Mouse (Mus musculus) hindbrain, embryonic 14.5 days (tissue): ENCODE data around the gene Cox8b. TPM values are rescaled to one million over a fixed set of nuclear protein-coding genes. Genes with fewer than 3 reads are reported as not detected.
A peak's percentile ranks its signal among the peaks of the same experiment; 100 is the strongest.

Experiments
- ATAC-seq: fragments of 200-750 bp; cut with Nextera tagmentation; 2 replicates; pipeline ENCODE4 v1.8.0; 2017; ENCODE audit warnings: moderate number of reproducible peaks, mild to moderate bottlenecking, moderate TSS enrichment, moderate library complexity; ENCODE audit not compliant: low FRiP score
- DNase-seq: peaks from one replicate; pipeline ENCODE4 v3.0.0-alpha.2; 2015; ENCODE audit warnings: low spot score
- H3K27ac ChIP-seq: fragments of 300-500 bp; sonication (generic); 2 replicates; pipeline ENCODE4 v1.5.1; 2014; ENCODE audit warnings: mild to moderate bottlenecking, moderate library complexity
- H3K27me3 ChIP-seq: fragments of 300-500 bp; sonication (generic); 2 replicates; pipeline ENCODE4 v1.6.1; 2014; ENCODE audit warnings: mild to moderate bottlenecking, low read length, mixed read lengths; ENCODE audit not compliant: control insufficient read depth, insufficient read depth
- H3K36me3 ChIP-seq: fragments of 300-500 bp; sonication (generic); replicated peaks from 2 replicates; pipeline ENCODE4 v1.6.1; 2014; ENCODE audit not compliant: control insufficient read depth, insufficient read depth
- H3K4me1 ChIP-seq: fragments of 300-500 bp; sonication (generic); replicated peaks from 2 replicates; pipeline ENCODE4 v1.6.1; 2014; ENCODE audit warnings: antibody characterized with exemption, low read length, mixed read lengths; ENCODE audit not compliant: control insufficient read depth, insufficient read depth
- H3K4me2 ChIP-seq: fragments of 300-500 bp; sonication (generic); replicated peaks from 2 replicates; pipeline ENCODE4 v1.6.1; 2014; ENCODE audit warnings: mild to moderate bottlenecking, moderate library complexity
- H3K4me3 ChIP-seq: fragments of 300-500 bp; sonication (generic); replicated peaks from 2 replicates; pipeline ENCODE4 v1.5.1; 2014; ENCODE audit warnings: mild to moderate bottlenecking, low read length
- H3K9ac ChIP-seq: fragments of 300-500 bp; sonication (generic); 2 replicates; pipeline ENCODE4 v1.6.1; 2014
- H3K9me3 ChIP-seq: fragments of 300-500 bp; sonication (generic); 2 replicates; pipeline ENCODE4 v1.6.1; 2016; ENCODE audit warnings: low read length; ENCODE audit not compliant: control insufficient read depth
- whole genome bisulfite sequencing: fragments of 180-500 bp; shearing (Covaris S2); extraction: QIAGEN DNeasy Blood & Tissue Kit; methylation state at CpG from one replicate; pipeline ENCODE4 v1.1.7; 2014; 5-methylcytosine and 5-hydroxymethylcytosine counted together
- polyA plus RNA-seq: library from polyadenylated mRNA; unstranded; fragments of >200 nt; fragmentation: Nextera tagmentation; extraction: Ambion mirVana; gene quantifications from 2 replicates; pipeline ENCODE4 v1.2.1, GENCODE M21; 2014

The Cox8b gene
- polyA plus RNA-seq, 1 experiment from 2014 or later = not detected

- Histone ChIP-seq H3K27me3 (no peaks in the 10 kb centered on the region), H3K9me3 (no peaks in the 10 kb centered on the region), H3K9ac (peak within 1 kb of the TSS; percentile 95), H3K27ac (peak within 1 kb of the TSS; percentile 90), H3K36me3 (peaks cover 20% of the 10 kb centered on the region), H3K4me2 (peak within 1 kb of the TSS; percentile 76), H3K4me1 (peaks cover 12% of the 10 kb centered on the region), H3K4me3 (peak within 1 kb of the TSS; percentile 91)
- ATAC-seq = peak; percentile 95
- peak; percentile 95 for DNase-seq
- WGBS = under 1% methylated on average over 59 of the region's 59 CpGs
Measured at GRCm38 (mm10) chr7:140881696-140882468, 18.4 kb downstream of the Cox8b start, which contains the start of the genes Psmd13 and Sirt3. Psmd13 (plus strand) TSS chr7:140881968. Sirt3 (minus strand) TSS chr7:140882309.

GRCm38 (mm10) chr7:140880865-140881515, 19.3 kb downstream of the Cox8b start:
- Histone ChIP-seq H3K27me3 (no peaks in the 10 kb centered on the region), H3K4me3 (peak overlapping the region; percentile 91), H3K27ac (peak overlapping the region; percentile 90), H3K36me3 (peaks cover 20% of the 10 kb centered on the region), H3K4me1 (peaks cover 12% of the 10 kb centered on the region), H3K9ac (peak overlapping the region; percentile 95), H3K9me3 (no peaks in the 10 kb centered on the region), H3K4me2 (peak overlapping the region; percentile 76)
- ATAC-seq = no peak
- 27% methylated on average over 8 of the region's 8 CpGs for whole genome bisulfite sequencing
- no peak for DNase-seq

GRCm38 (mm10) chr7:140880419-140880818, 19.8 kb downstream of the Cox8b start:
- 88% methylated on average over 3 of the region's 3 CpGs for WGBS
- Histone ChIP-seq H3K36me3 (peaks cover 20% of the 10 kb centered on the region), H3K4me1 (peaks cover 12% of the 10 kb centered on the region), H3K27ac (no peak overlapping the region), H3K27me3 (no peaks in the 10 kb centered on the region), H3K9me3 (no peaks in the 10 kb centered on the region), H3K9ac (peak overlapping the region; percentile 20; the same call in 1 of the 2 replicates), H3K4me3 (peak overlapping the region; percentile 91; the same call in 1 of the 2 replicates), H3K4me2 (peak overlapping the region; percentile 76; the same call in 1 of the 2 replicates)
- DNase-seq (no peak), ATAC-seq (no peak)

- Histone ChIP-seq H3K27ac (no peak overlapping the region), H3K4me1 (peaks cover 12% of the 10 kb centered on the region), H3K4me3 (no peak overlapping the region), H3K9ac (no peak overlapping the region), H3K9me3 (no peaks in the 10 kb centered on the region), H3K27me3 (no peaks in the 10 kb centered on the region), H3K4me2 (no peak overlapping the region), H3K36me3 (peaks cover 21% of the 10 kb centered on the region)
- ATAC-seq = no peak
- 96% methylated on average over 7 of the region's 7 CpGs for WGBS
- no peak for DNase-seq
Measured at GRCm38 (mm10) chr7:140879355-140879754, 20.9 kb downstream of the Cox8b start.

- Histone ChIP-seq H3K4me3 (no peak overlapping the region), H3K27me3 (no peaks in the 10 kb centered on the region), H3K27ac (no peak overlapping the region), H3K9me3 (no peaks in the 10 kb centered on the region), H3K9ac (no peak overlapping the region), H3K4me2 (no peak overlapping the region), H3K4me1 (peaks cover 8% of the 10 kb centered on the region), H3K36me3 (peaks cover 30% of the 10 kb centered on the region)
- ATAC-seq (no peak), DNase-seq (no peak)
- WGBS = 84% methylated on average over 6 of the region's 6 CpGs
Measured at GRCm38 (mm10) chr7:140877364-140877763, 22.9 kb downstream of the Cox8b start.

- no peaks in the 10 kb centered on the region for H3K9me3 ChIP-seq
- no peaks in the 10 kb centered on the region for H3K4me1 ChIP-seq
- H3K4me3 ChIP-seq = no peak overlapping the region
- 91% methylated on average over 4 of the region's 4 CpGs for WGBS
- no peak overlapping the region for H3K27ac ChIP-seq
- H3K9ac ChIP-seq = no peak overlapping the region
- peaks cover 35% of the 10 kb centered on the region for H3K36me3 ChIP-seq
- ATAC-seq (no peak), DNase-seq (no peak)
- H3K27me3 ChIP-seq = no peaks in the 10 kb centered on the region
- no peak overlapping the region for H3K4me2 ChIP-seq
Measured at GRCm38 (mm10) chr7:140874224-140874623, 26.0 kb downstream of the Cox8b start.

GRCm38 (mm10) chr7:140864761-140865160, 35.5 kb downstream of the Cox8b start:
- H3K4me2 ChIP-seq = no peak overlapping the region
- H3K9me3 ChIP-seq = no peaks in the 10 kb centered on the region
- H3K4me3 ChIP-seq = no peak overlapping the region
- 93% methylated on average over 12 of the region's 12 CpGs for WGBS
- H3K27ac ChIP-seq = no peak overlapping the region
- no peak overlapping the region for H3K9ac ChIP-seq
- no peaks in the 10 kb centered on the region; the same call in 1 of the 2 replicates for H3K4me1 ChIP-seq
- no peaks in the 10 kb centered on the region for H3K27me3 ChIP-seq
- peaks cover 64% of the 10 kb centered on the region for H3K36me3 ChIP-seq
- ATAC-seq (no peak), DNase-seq (no peak)

- Histone ChIP-seq H3K4me2 (no peak overlapping the region), H3K4me3 (no peak overlapping the region), H3K27me3 (no peaks in the 10 kb centered on the region), H3K9me3 (no peaks in the 10 kb centered on the region), H3K36me3 (peaks cover 71% of the 10 kb centered on the region), H3K9ac (no peak overlapping the region), H3K27ac (no peak overlapping the region), H3K4me1 (peaks cover 19% of the 10 kb centered on the region)
- no peak for ATAC-seq
- 89% methylated on average over 5 of the region's 5 CpGs for WGBS
- DNase-seq = no peak
Measured at GRCm38 (mm10) chr7:140860728-140861127, 39.5 kb downstream of the Cox8b start.

- Histone ChIP-seq H3K4me2 (no peak overlapping the region), H3K9ac (no peak overlapping the region), H3K36me3 (peaks cover 65% of the 10 kb centered on the region), H3K4me3 (no peak overlapping the region), H3K27ac (no peak overlapping the region), H3K27me3 (no peaks in the 10 kb centered on the region), H3K4me1 (peaks cover 25% of the 10 kb centered on the region), H3K9me3 (no peaks in the 10 kb centered on the region)
- ATAC-seq (no peak), DNase-seq (no peak)
- WGBS = 73% methylated on average over 6 of the region's 6 CpGs
Measured at GRCm38 (mm10) chr7:140859997-140860396, 40.2 kb downstream of the Cox8b start.
